Mouse (Mus musculus) layer of hippocampus, postnatal 25 days (tissue): Measurements from ENCODE around the gene Tle2. TPM values are rescaled to one million over a fixed set of nuclear protein-coding genes. Genes with fewer than 3 reads are reported as not detected.

Experiments
- DNase-seq, 2 experiments: peaks; one replicate each; pipeline ENCODE4 v3.0.0; 2022; ENCODE audit warnings: mixed read lengths in 2 of 2, low spot score in 1 of 2; ENCODE audit errors: extremely low spot score in 1 of 2
- total RNA-seq, 2 experiments: library from RNA; stranded (reverse); gene quantifications; 2 replicates each; pipeline ENCODE4 v1.2.3; 2021

The Tle2 gene
- total RNA-seq, 2 experiments from 2014 or later = 22.5 to 32.3 TPM

DNA sequence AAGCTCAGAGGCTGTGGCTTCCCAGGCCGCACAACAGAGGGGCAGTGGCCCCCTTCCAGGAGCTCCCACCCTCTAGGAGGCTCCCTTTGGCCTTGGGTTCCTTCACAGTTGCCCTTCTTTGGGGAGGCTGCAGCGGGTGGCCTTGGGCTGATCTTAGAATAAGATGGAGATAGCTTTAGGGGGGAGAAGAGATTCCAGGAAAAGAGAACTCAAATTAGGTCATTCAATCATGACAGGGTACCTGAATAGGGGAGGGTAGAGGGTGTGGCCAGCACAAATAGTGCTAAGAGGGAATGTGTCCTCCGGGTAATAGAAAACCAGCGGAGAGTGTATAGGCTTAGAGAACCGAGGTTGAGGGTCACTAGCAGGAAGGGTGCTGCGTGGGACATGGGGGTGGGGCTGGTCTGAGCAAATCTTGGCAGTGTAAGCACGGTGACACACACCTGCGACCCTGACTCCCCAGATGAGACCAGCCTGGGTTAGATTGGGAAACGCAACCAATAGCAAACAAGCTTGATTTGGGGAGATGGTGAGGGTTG is 2.2 kb upstream of the Tle2 start:
- DNase-seq = no peak

DNA sequence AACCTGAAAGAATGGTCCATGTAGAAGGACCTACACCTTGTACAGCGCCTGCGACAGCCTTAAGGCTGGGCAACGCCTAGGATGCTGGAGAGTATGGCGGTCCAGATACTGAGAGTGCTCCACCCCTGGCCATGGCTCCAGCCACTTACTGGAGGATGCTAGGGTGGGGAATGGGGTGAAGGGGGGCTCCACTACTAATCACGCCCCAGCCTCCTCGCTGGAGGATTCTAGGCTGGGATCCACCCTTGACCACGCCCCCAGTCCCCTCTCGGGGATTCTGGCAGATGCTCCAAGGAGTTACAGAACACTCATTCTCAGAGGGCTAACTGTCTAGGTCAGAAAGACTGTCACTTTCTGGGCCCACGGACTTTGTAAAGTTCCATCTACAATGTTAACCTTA is 1.4 kb upstream of the Tle2 start:
- DNase-seq = no peak

DNA sequence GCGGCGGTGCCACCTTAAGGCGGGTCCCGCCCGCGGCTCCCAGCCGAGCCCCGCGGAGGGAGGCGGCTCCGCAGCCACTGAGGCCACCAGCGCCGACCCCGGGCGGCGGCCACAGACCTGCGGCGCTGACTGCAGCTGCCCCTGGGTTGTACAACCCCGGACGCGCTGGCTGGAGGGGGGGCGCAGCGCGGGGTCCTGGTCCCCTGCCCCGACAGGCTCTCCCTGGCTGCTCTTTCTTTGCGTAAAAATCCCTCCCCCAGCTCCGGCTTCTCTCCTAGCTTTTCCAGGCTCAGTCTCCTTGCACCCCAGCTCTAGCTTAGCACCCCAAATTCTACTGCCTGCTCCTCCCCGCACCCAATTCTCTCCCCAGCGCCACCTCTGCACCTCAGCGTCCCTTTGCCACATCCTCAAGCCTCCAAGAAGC is 859 bp downstream of the Tle2 start:
- DNase-seq = no peak

DNA sequence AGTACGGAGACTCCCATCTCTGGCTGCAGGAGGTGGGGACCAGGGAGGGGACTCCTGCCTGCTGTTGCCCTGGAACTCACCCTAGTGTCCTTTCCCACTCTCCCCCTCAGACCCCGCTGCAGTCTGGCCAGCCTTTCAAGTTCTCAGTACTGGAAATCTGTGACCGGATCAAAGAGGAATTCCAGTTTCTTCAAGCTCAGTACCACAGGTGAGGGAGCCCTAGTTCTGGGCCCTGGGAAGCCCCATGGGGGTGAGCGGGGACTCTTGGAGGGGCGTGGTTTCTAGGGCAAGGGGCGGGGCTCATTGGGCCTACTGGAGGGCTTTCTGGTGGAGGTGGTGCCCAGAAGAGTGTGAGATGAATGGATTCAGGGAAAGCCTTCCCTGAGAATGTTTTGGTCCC is 1.3 kb downstream of the Tle2 start:
- no peak for DNase-seq

DNA sequence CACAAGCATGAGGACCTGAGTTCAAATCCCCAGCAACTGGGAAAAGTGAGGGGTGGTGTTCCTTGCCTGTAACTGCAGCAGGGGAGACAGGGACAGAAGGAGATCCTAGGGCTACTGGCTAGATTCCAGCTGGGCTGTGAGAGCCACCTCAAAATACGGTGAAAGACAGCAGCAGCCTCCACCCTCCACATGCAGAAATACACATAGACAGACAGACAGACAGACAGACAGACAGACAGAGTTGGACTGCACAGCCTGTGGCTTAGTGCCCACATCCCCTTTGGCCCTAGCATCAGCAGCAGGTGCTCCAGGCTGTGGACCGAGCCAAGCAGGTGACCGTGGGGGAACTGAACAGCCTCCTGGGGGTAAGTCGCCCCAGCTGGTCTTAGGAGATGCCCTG is 5.6 kb downstream of the Tle2 start:
- no peak for DNase-seq

DNA sequence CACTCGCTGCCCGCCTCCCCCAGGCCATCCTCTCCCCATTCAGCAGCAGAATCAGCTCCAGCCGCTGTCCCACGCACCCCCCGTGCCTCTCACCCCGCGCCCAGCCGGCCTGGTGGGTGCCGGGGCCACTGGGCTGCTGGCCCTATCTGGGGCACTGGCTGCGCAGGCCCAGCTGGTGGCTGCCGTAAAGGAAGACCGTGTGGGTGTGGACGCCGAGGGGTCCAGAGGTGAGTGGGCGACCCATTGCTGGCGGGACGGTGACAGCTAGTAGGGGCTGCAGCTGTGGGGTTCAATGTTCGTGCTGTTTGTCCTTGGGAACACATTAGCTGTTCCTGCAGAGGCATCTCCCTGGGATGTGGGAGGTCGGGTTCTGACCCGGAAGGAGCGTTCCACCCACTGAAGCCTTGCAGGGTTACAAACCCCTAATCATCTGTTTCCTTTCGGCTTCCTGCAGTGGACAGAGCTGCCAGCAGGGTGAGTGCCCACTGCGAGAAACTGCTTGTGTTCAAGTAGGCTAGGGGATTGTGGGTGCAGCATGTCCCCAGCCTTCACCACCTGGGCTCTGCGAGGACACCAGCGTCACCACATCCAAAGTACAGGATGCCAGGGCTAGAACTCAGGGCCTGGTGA is 6.2 kb downstream of the Tle2 start:
- DNase-seq = no peak

DNA sequence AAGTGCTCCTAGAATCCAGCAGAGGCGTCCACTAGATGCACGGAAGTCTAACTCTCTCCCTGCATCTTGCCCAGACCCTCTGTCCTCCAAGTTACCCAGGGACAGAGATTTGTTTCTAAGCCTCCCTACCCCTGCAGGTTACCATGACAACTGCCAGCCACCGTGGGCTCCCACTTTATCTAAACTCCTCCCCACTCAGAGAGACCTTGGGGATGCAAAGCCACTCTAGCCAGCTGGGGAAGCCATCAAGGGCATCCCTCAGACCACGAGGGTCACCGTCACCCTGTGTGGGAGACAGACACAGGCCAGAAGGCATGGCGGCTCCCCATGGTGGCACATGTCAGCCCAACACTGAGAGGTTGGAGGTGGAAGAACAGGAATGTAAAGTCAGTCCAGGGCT is 9.0 kb downstream of the Tle2 start:
- DNase-seq = no peak

DNA sequence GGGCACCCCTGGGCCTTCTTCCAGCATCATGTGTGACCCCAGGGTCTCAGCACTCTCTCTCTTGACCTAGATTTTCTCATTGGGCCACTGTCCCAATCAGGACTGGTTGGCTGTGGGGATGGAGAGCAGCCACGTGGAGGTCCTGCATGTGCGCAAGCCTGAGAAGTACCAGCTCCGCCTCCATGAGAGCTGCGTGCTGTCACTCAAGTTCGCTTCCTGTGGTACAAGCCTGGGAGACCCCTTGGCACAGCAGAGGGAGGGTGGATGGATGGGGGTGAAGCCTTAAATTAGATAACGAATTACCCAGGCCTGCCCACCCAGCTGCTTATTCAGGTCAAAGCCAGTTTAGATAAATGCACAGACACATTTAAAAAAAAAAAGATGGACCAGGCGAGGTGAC is 14.4 kb downstream of the Tle2 start:
- no peak for DNase-seq

DNA sequence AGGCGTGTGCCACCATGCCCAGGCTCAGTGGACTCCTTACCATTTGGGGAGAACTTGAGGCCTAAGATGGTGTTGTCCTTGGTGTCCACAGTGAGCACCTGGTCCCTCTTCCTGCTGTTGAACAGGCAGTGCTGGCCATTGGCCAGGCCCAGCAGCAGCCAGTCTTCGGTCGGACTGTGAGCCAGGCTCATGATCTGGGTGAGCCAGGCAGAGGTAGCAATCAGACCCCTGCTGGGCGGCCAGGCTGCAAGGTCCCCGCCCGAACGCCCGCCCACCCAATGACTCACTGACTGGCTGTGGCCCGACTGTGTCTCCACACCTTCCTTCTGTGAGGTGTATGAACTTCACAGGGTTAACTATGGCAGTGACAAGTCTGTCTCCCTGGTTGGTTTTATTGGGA is 17.5 kb downstream of the Tle2 start:
- no peak for DNase-seq

DNA sequence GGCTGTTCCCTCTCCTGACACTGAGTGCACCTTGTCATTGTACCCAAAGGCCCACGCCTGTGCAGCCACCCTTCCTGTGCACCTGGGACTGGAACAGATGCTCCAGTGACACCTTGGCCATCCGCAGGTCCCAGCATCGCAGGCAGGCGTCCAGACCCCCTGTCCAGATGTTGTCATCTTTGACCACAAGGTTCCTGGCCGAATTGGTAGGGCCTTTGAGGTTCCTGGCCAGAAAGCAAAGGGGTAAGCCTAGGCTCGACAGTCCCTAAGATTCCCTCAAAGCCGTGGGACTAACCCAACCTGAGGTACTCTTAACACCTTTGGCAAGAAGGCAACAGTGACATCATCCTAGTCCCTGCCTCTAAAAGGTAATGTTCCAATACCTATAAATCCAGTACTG is 18.3 kb downstream of the Tle2 start:
- no peak for DNase-seq

DNA sequence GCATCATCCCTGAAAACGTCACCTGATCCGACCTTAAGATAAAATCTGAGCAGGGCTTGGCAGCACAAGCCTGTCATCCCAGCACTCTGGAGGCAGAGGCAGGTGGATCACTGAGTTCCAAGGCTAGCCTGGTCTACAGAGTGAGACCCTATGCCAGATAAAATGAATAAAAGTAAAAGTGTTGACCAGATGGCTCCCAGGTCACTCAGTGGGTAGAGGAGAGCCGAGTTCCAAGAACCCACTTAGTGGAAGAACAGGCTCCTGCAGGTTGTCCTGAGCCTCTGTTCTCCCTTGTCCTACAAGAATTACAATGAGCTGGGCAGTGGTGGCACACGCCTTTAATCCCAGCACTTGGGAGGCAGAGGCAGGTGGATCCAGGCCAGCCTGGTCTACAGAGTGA is 18.9 kb downstream of the Tle2 start:
- no peak for DNase-seq

DNA sequence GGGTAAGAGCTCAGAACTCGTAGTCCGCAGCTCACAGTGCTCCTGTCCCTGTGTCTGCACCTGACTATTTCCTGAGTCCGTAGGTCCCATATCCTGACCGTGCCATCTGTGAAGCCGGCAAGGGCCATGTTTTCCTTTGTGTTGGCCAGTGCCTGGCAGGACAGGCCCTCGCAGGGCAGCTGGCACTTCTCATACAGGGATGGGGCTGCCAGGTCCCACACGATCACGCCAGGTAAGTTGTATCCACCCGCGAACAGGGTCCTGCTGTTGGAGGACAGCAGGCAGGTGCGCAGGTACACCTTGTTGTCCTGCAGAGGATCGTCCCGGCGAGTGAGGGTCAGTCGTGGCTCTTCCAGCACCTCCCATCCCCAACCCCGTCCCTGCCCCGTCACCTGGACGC is 19.6 kb downstream of the Tle2 start:
- no peak for DNase-seq

DNA sequence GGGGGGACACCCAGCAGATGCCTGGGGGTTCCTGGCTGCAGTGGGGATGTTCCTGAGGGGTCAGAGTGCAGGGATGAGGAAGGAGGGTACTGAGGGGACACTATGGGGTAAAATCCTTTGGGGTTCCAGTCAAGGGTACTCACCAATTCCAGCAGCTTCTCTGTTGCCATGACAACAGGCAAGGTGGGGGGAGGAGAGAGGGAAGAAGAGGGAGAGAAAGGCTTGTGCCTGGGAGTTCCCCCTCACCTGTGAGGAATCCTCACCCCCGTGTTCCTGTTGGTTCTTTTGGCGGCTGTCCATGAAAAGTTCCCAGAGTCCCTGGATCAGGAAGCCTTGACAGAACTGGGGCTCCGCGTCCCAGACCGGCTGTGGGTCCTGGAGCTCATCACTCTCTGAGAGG is 21.2 kb downstream of the Tle2 start:
- no peak for DNase-seq

DNA sequence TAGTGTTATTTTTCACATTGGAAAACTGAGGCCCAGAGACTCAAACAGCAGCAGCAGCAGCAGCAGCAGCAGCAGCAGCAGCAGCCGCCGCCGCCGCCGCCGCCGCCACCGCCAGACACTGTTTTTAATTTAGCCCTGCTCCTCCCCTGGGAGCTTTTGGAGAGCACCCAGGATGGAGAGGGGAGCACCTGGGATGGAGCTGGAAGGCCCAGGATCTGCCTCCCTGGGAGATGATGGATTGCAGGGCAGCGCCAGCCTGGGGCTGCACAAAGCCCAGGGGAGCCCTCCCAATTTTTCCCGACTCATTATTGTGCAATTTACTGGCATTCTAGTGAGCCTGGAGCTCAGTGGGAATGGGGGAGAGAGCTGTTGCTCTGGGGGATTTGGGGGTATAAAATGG is 22.2 kb downstream of the Tle2 start:
- no peak for DNase-seq

DNA sequence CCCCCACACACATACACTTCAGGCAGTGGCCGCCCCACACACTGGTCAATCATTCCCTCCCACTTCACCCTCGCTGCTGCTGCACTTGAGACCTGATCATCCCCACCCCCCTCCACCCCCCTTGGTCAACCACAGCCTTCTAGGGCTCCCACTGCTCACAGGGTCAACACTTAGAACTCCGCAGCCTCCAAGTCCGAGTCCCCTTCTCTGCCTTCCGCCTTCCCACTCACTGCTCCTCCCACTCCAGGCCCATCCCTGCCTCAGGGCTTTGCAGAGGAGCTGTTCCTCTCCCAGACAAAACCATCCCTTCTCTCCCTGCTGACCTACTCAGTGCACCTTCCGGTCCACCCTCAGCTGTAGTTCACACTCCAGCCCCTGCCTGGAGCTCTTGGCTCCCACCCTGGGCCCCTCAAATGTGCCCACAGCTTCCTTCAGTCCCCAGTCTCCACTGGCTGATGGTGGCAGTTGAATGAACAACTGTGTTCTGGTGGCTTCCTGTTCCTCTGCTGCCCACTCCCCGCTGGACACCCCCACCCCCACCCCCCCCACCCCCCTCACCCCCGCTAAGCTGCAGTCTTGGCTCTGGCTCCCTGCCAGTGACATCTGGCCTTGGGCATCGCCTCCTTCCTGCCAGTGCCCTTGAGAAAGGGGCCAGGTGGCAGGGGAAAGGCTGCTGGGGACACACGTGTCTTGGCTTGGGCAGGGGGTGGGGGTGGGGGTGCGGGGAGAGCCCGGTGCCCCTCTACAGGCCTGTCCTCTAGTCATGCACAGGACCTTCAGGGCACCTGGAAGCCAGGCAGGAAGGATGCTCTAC is 23.0 kb downstream of the Tle2 start:
- no peak for DNase-seq

DNA sequence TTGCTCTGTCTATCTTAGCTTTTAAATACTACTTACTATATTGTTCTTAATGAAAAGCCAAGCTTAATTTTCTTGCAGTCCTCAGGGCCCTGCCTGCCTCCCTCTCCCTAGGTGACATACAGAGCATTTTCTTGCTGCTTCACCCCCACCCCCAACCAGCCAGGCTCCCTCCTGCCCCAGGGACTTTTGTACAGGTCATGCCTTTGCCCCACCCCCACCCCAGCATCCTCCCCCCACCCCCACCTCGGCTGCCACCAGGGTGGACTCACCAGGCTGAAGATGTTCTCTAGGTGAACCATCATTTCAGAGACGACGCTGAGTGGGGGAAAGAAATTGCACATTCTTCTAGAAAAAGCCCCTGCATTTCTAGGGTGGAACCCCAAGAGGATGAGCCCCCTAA is 24.0 kb downstream of the Tle2 start:
- DNase-seq = no peak

DNA sequence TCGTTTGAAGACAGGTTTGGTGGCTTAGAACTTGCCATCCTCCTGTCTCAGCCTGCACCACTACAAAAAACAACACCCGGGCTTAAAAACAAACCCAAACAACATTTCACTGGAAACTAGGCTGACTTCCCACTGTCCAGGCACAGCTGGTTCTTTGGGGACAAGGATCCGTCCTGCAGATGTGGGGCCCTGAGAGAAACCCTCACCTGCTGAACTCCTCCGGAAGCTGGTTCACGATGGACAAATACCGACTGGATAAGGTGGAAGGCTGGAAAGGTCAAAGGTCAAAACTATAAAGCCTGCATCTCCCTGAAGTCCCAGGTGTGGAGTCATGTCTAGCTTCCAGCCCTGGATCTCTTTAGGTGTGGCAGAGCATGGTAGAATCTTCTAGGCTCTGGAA is 24.5 kb downstream of the Tle2 start:
- DNase-seq = no peak

DNA sequence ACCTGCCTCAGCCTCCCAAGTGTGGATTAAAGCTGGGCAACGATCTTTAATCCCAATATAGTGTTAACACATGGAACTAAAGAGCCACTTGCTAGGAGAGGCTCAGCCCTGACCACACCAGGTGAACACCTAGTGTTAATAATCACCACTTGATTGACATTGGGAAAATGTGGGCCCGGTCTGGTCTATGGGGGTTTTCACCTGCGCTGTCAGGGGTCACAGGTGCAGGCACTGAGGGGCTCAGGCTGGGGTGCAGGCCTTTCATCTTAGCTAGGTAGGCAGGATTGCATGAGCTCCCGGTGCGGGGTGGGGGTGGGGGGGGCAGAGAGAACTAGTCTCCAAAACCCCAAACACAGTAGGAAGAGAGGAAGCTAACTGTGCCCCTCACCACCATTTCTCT is 25.3 kb downstream of the Tle2 start:
- no peak for DNase-seq

DNA sequence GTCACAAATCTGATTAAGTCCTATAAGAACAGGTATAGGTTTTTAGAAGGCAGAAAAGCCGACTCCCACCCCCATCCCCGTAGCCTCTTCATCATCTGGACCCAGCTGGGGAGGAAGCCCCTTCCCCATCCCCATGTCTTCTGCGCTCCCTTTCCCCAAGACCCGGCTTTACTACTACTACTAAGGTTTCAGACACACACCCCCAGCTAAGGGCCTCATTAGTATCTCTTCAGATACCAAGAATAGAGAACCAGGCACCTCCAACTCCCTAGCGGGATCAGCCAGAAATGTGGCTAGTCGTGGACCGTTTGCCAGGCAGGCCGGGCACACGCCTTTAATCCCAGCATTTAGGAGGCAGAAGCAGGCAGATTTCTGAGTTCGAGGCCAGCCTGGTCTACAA is 25.7 kb downstream of the Tle2 start:
- DNase-seq = no peak

DNA sequence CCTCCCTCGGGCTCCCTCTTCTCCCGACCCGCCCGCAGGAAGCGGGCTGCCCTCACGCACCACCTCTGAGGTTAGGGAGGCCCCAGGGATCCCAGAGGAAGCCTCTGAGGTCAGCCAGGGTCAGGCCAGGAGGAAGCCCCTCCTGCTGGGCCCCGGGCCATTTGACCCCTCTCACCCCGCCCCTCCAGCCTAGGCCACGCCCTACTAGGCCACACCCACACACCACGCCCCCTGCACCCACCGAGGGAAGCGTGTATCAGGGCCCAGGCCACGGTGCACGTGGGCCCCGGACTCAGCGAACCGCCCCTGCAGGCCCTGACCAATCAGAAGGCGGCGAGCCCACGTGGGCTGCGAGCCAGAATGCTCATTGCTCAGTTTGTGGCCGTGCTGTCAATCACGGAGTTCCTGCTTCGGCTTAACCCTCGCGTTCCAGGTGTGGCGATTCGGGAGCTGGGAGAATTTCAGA is 26.4 kb downstream of the Tle2 start, which contains the start of gene Tle6:
Gene Tle6 (minus strand): TSS at position 336 of the 466 bp plus-strand sequence.
- DNase-seq = peak; percentile 91 to 93

DNA sequence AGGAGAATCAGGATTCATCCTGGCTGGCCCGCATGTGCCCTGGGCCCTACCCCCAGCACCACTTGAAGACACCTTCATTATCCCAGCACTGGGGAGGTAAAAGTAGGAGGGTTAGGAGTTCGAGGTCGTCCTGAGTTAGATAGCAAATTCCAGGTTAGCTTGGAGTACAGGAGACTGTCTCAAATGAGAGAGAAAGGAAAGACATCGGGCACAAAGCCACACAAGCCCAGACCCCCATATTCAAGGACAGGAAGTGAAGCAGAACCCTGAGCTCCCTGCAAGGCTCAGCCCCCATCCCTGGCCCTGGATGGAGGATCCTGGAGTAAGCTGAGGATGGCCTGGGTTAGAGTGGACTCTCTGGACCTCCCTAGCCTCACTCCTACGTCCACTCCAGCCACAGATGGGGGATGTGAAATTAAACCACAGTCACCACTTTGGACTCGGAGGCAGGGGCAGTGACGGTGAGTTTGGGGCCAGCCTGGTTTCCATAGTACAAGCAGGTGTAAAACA is 27.1 kb downstream of the Tle2 start:
- DNase-seq = no peak

DNA sequence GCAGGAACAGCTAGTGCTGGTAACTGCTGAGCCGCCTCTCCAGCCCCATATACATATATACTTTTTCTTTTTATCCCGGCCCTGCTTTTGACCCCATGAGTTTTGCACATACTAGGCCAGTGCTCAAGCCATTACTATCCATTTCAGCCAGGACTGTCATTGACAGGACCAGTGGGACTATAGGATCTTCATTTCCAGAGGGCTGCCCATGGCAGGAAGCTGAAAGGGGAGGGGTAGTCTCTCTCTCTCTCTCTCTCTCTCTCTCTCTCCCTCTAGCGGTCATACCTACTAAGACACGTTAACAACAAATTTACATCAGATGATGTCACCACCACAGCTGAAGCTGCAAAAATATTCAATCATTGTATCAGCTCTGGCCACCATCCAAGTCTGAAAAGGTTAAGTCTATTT is 28.4 kb downstream of the Tle2 start:
- DNase-seq = no peak
